Mouse (Mus musculus): ENCODE data around the gene Wrap73. TPM values are rescaled to one million over a fixed set of nuclear protein-coding genes. Genes with fewer than 3 reads are reported as not detected.
A peak's percentile ranks its signal among the peaks of the same experiment; 100 is the strongest.

Gene Wrap73
- polyA plus RNA-seq, 1 experiment from 2014 or later: 41.9 TPM

DNA sequence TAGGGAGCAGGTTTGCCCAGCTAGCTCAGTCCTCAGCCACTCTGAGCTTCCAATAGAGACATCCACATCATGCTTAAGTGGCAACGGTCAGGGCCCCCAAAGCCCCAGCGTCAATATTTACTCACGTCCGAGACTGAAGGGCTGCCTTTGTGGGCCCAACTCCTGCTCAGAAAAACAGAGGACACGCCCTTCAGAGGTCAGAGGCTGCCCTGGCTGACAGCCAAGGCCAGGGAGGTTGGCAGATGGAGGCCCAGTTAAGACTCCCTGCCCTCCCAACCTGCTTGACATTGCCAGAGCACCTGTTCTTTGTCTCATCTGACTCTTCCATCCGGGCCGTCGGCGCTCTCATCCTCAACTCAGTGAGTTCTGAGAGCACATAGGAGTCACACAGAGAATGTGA is 23.4 kb upstream of the Wrap73 start:
- no peak overlapping the region for H3K9ac ChIP-seq (replicated peaks)
- no peak overlapping the region for H3K4me2 ChIP-seq
- H3K4me3 ChIP-seq (replicated peaks): no peak overlapping the region
- no peak overlapping the region for H3K27ac ChIP-seq (replicated peaks)
- 73% methylated on average over 9 of the region's 9 CpGs for WGBS
- H3K27me3 ChIP-seq (replicated peaks): 0 out of 2 replicates have a peak, but pooled peaks cover 4% of the 10 kb centered on the region
- no peaks in the 10 kb centered on the region for H3K9me3 ChIP-seq (replicated peaks)
- ATAC-seq (ENCODE audit: low FRiP score): no peak
- H3K4me1 ChIP-seq: no peaks in the 10 kb centered on the region
- H3K36me3 ChIP-seq: no peaks in the 10 kb centered on the region

DNA sequence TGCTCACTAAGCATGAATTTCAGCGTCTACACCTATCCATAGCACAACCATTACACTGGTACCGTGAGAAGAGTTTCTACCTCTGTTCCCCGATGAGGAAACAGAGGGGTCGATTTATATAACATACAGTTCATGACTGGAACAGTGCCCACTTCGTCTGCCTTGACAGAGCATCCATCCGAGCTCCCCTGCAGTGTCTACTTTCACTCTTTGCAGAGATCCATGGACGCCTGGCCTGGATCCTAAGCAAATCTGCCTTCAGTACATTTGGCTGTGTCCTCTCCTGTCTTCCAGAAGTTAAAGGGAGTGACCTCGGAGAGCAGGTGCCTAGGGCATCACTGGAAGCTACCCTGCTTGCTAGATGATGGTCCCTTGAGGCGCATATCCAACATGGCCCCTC is 23.0 kb upstream of the Wrap73 start:
- no peak overlapping the region for H3K4me2 ChIP-seq
- H3K4me3 ChIP-seq (replicated peaks): no peak overlapping the region
- H3K9me3 ChIP-seq (replicated peaks): no peaks in the 10 kb centered on the region
- H3K4me1 ChIP-seq: no peaks in the 10 kb centered on the region
- no peak overlapping the region for H3K9ac ChIP-seq (replicated peaks)
- 87% methylated on average over 9 of the region's 9 CpGs for WGBS
- no peak overlapping the region for H3K27ac ChIP-seq (replicated peaks)
- no peaks in the 10 kb centered on the region for H3K36me3 ChIP-seq
- peaks cover 5% of the 10 kb centered on the region; the same call in 1 of the 2 replicates for H3K27me3 ChIP-seq (replicated peaks)
- no peak for ATAC-seq (ENCODE audit: low FRiP score)

DNA sequence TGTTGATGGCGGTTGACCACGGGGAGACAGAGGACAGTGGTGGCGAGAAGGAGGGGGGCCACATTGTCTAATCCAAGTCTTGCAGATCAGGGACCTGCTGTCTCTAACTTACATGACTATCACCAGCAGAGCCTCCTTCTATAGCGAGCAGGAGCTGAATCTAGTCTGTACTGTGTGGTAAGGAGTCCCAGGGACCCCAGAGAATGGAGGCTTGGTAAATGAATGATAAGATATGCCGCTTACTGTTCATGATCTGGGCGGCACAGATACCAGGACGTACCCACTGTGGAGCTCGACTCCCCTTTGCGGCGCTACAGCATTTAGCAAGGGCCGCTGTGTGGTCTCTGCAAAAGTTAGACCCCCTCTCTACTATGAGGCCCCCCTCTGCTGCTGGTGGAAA is 20.4 kb upstream of the Wrap73 start:
- ATAC-seq (ENCODE audit: low FRiP score): no peak
- Histone ChIP-seq H3K36me3 (no peaks in the 10 kb centered on the region), H3K27me3 (replicated peaks) (peaks cover 11% of the 10 kb centered on the region; the same call in 1 of the 2 replicates), H3K9ac (replicated peaks) (no peak overlapping the region), H3K4me3 (replicated peaks) (no peak overlapping the region), H3K9me3 (replicated peaks) (no peaks in the 10 kb centered on the region), H3K4me2 (no peak overlapping the region), H3K4me1 (no peaks in the 10 kb centered on the region), H3K27ac (replicated peaks) (no peak overlapping the region)
- WGBS: 79% methylated on average over 11 of the region's 11 CpGs

DNA sequence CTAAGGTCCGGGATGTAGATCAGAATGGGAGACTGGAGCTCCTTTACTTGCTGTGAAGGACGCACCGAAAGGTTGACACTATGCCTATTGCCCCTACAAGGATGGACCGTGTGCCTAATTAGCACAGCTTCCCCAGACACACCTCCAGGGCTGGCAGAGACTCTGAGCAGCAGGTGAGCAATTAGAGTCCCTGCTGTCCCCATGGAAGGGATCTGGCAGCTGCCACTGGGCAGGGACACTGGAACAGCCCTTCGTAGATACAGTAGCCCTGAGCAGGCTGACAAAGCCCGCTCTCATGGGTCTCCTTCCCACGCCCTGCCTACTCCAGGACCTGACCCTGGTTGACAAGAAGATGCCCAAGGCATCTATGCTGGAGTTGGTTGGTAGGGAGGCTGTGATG is 19.8 kb upstream of the Wrap73 start:
- ATAC-seq (ENCODE audit: low FRiP score): no peak
- Histone ChIP-seq H3K9me3 (replicated peaks) (no peaks in the 10 kb centered on the region), H3K4me2 (no peak overlapping the region), H3K4me1 (no peaks in the 10 kb centered on the region), H3K27ac (replicated peaks) (no peak overlapping the region), H3K36me3 (no peaks in the 10 kb centered on the region), H3K27me3 (replicated peaks) (peaks cover 12% of the 10 kb centered on the region; the same call in 1 of the 2 replicates), H3K4me3 (replicated peaks) (no peak overlapping the region), H3K9ac (replicated peaks) (no peak overlapping the region)
- WGBS: 67% methylated on average over 7 of the region's 7 CpGs

DNA sequence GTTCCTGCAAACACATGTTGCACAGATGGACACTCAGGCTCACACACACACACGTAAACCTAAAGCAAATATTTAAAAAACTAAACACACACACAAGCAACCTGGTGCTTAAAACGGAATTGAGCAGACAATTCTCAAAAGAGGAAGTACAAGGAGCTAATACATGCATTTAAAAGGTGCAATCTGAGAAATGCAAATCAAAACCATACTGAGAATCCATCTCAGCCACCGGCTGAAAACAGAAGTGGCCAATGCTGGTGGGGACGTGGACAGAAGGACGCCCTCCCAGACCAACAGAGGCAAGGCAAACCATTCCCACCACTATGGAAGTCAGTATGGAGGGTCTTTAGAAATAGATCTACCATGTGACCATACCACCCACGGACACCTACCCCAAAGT is 18.6 kb upstream of the Wrap73 start:
- no peak for ATAC-seq (ENCODE audit: low FRiP score)
- Histone ChIP-seq H3K36me3 (no peaks in the 10 kb centered on the region), H3K27me3 (replicated peaks) (peaks cover 12% of the 10 kb centered on the region; the same call in 1 of the 2 replicates), H3K4me2 (no peak overlapping the region), H3K9me3 (replicated peaks) (no peaks in the 10 kb centered on the region), H3K27ac (replicated peaks) (no peak overlapping the region), H3K4me3 (replicated peaks) (no peak overlapping the region), H3K4me1 (no peaks in the 10 kb centered on the region), H3K9ac (replicated peaks) (no peak overlapping the region)
- 85% methylated on average over 6 of the region's 6 CpGs for WGBS

DNA sequence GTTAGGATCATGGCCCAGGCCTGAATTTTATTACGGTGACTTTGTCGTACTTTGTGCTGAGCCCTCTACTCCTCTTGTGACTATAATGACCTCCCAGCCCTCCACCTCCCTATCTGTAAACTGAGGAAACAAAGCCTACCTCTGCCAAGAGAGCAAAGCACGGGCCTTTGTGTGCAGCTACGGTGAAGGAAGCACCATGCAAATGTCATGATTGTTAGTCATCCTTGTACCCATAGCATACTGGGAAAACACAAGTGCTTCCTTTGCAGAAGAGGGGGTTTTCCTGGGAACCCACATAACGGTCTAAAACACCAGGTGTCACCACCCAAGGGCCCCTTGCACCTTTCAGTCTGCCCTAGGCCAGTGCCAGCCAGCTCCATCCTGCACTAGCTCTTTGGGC is 17.0 kb upstream of the Wrap73 start:
- no peak overlapping the region for H3K9ac ChIP-seq (replicated peaks)
- H3K4me3 ChIP-seq (replicated peaks): no peak overlapping the region
- no peak for ATAC-seq (ENCODE audit: low FRiP score)
- no peaks in the 10 kb centered on the region for H3K9me3 ChIP-seq (replicated peaks)
- H3K4me1 ChIP-seq: no peaks in the 10 kb centered on the region
- no peak overlapping the region for H3K27ac ChIP-seq (replicated peaks)
- H3K36me3 ChIP-seq: no peaks in the 10 kb centered on the region
- H3K27me3 ChIP-seq (replicated peaks): peaks cover 12% of the 10 kb centered on the region; the same call in 1 of the 2 replicates
- no peak overlapping the region for H3K4me2 ChIP-seq
- WGBS: 64% methylated on average over 5 of the region's 5 CpGs

DNA sequence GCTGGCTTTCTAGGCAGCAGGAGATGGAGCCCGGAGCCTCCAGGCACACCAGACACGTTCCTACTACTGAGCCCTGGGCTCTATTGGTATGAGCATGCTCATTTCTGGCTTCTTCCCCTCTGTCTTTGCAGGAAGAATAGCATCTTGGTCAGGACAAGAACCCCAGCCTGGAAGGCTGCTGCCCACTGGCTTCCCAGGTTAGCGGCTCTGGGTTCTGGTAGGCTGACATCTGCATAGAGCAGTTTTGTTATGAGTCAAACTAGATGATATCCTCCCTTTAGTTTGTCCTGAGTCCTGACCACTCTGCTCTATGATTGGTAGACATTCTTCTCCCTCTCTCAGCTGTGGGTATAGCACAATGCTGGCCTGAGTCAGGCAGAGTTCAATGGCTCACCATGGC is 14.9 kb upstream of the Wrap73 start:
- peaks cover 12% of the 10 kb centered on the region; the same call in 1 of the 2 replicates for H3K27me3 ChIP-seq (replicated peaks)
- no peak overlapping the region for H3K27ac ChIP-seq (replicated peaks)
- no peaks in the 10 kb centered on the region for H3K36me3 ChIP-seq
- no peaks in the 10 kb centered on the region for H3K4me1 ChIP-seq
- no peak overlapping the region for H3K4me2 ChIP-seq
- no peak overlapping the region for H3K9ac ChIP-seq (replicated peaks)
- no peak overlapping the region for H3K4me3 ChIP-seq (replicated peaks)
- 77% methylated on average over 3 of the region's 3 CpGs for WGBS
- no peak for ATAC-seq (ENCODE audit: low FRiP score)
- no peaks in the 10 kb centered on the region for H3K9me3 ChIP-seq (replicated peaks)

DNA sequence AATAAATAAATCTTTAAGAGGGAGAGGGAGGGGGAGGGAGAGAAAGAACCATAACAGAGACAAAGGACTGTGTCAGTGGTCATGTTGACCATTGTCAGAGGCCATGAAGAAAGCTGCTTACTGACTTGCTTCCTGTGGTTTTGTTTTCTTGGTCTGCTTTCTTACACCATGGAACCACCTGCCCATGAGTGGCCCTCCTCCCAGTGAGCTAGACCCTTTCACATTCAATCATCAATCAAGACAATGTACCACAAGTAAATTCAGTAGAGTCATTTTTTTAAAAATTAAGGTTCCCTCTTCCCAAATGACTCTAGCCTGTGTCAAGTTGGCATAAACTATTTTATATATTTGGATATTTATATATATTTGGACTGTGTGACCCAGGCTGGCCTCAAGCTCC is 12.2 kb upstream of the Wrap73 start:
- Histone ChIP-seq H3K9me3 (replicated peaks) (no peaks in the 10 kb centered on the region), H3K4me2 (no peak overlapping the region), H3K36me3 (no peaks in the 10 kb centered on the region), H3K9ac (replicated peaks) (no peak overlapping the region), H3K27ac (replicated peaks) (no peak overlapping the region), H3K27me3 (replicated peaks) (peaks cover 25% of the 10 kb centered on the region), H3K4me3 (replicated peaks) (no peak overlapping the region), H3K4me1 (no peaks in the 10 kb centered on the region)
- no peak for ATAC-seq (ENCODE audit: low FRiP score)

DNA sequence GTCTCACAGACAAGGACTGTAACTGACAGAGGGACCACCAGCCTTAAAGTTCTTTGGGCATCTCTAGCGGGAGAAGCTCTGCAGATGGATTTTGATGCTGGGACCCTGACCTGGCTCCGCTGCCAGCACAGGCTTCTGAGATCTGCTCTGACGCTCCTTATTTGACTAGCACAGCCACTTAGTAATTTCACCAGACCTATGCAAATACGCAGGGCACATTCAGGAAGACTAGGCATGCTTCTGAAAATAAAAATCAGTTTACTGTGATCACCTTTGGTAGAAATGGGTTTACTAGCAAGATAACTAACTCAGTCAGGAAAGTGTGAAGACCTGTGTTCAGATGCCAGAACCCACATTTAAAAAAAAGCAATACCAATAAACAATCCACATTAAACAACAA is 10.3 kb upstream of the Wrap73 start:
- 86% methylated on average over 4 of the region's 4 CpGs for WGBS
- no peak overlapping the region for H3K4me2 ChIP-seq
- H3K27ac ChIP-seq (replicated peaks): no peak overlapping the region
- H3K9ac ChIP-seq (replicated peaks): no peak overlapping the region
- no peak for ATAC-seq (ENCODE audit: low FRiP score)
- no peaks in the 10 kb centered on the region for H3K4me1 ChIP-seq
- no peaks in the 10 kb centered on the region for H3K36me3 ChIP-seq
- H3K27me3 ChIP-seq (replicated peaks): peaks cover 38% of the 10 kb centered on the region
- H3K9me3 ChIP-seq (replicated peaks): no peaks in the 10 kb centered on the region
- H3K4me3 ChIP-seq (replicated peaks): no peak overlapping the region

DNA sequence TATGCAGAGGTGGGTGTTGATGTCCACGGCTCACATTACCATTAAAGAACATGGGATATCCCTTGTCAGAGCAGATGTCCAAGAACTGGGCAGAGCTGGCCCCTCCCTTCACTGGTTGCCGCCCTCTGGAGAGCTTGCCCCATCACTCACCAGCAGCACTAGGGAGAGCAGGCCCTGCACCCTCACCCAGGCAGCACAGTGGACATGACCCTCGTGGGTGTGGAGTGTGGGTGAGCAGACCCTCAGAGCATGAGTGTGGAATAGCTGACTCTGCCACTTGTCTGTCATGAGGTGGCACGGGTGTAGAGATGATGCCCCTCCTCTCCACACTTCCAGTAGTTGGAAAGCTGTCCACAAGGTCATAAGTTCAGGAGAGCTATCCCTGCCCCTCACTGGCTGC is 7.4 kb upstream of the Wrap73 start:
- H3K36me3 ChIP-seq: no peaks in the 10 kb centered on the region
- no peaks in the 10 kb centered on the region for H3K9me3 ChIP-seq (replicated peaks)
- ATAC-seq (ENCODE audit: low FRiP score): no peak
- no peak overlapping the region for H3K9ac ChIP-seq (replicated peaks)
- no peak overlapping the region for H3K27ac ChIP-seq (replicated peaks)
- H3K4me3 ChIP-seq (replicated peaks): no peak overlapping the region
- WGBS: 56% methylated on average over 4 of the region's 4 CpGs
- H3K27me3 ChIP-seq (replicated peaks): peaks cover 65% of the 10 kb centered on the region
- H3K4me1 ChIP-seq: peaks cover 8% of the 10 kb centered on the region
- H3K4me2 ChIP-seq: no peak overlapping the region

DNA sequence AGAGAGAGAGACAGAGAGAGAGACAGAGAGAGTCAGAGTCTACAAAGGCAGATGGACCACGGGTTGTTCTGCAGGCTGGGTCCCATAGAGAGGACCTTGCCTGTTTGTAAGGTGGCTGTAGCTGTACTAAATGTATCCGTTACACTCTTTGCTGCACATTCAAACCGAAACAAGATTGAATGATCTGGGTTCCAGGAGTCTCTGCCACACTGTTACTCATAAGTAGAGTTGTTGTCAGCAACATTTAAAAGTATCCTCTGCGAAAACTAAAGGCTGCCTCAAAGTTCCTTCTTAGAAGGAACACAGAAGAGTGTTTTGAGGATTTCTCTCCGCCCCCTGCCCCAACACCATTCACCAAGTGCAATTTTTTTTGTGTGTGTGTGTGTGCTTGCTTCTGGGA is 5.0 kb upstream of the Wrap73 start:
- peaks cover 74% of the 10 kb centered on the region for H3K27me3 ChIP-seq (replicated peaks)

DNA sequence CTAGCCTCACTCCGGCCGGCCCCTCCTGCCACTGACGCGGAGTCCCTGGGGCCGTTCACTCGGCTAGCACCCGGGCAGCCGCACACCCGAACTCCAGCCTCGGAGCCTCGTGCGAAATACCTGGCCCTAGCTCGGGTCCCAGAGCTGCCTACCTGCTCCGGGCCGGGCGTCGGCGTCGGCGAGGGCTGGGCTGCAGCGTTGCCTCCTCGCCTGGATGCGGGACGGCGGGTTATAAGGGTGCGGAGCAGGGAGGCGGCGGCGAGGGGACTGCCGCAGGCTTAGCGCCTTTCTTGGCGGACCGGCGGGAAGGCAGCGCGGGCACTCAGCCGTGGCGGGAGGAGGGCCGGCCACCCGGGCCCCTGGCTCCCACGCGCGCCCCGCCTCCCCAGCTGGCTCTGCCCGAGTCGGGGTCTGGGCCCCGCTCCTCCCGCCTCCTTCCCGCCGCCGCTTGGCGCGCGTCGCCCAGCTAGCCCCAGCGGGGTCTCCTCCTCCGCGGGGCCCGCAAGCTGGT is 2.4 kb upstream of the Wrap73 start:
- ATAC-seq (ENCODE audit: low FRiP score): no peak
- Histone ChIP-seq H3K27ac (replicated peaks) (no peak overlapping the region), H3K4me2 (peak overlapping the region; percentile 94), H3K4me3 (replicated peaks) (peak overlapping the region; percentile 43), H3K9me3 (replicated peaks) (no peaks in the 10 kb centered on the region), H3K27me3 (replicated peaks) (peaks cover 61% of the 10 kb centered on the region), H3K9ac (replicated peaks) (peak overlapping the region; percentile 44), H3K36me3 (no peaks in the 10 kb centered on the region), H3K4me1 (peaks cover 40% of the 10 kb centered on the region)
- 0% methylated on average over 44 of the region's 59 CpGs for WGBS

More for the DNA sequence above, 5.0 kb upstream of the Wrap73 start:
- WGBS: 67% methylated on average over 5 of the region's 5 CpGs
- Histone ChIP-seq H3K36me3 (no peaks in the 10 kb centered on the region), H3K9me3 (replicated peaks) (no peaks in the 10 kb centered on the region), H3K4me1 (peaks cover 28% of the 10 kb centered on the region), H3K27ac (replicated peaks) (no peak overlapping the region), H3K4me2 (no peak overlapping the region), H3K4me3 (replicated peaks) (no peak overlapping the region), H3K9ac (replicated peaks) (no peak overlapping the region)
- ATAC-seq (ENCODE audit: low FRiP score): no peak

DNA sequence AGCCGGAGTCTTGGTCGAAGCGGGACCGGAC is 2.2 kb upstream of the Wrap73 start, which contains the start of gene Trp73:
Gene Trp73 (minus strand): TSS at position 27 of the 31 bp plus-strand sequence.
- Histone ChIP-seq H3K27ac (replicated peaks) (no peak within 1 kb of the TSS), H3K9me3 (replicated peaks) (no peaks in the 10 kb centered on the region), H3K36me3 (no peaks in the 10 kb centered on the region), H3K9ac (replicated peaks) (peak within 1 kb of the TSS; percentile 44), H3K4me2 (peak within 1 kb of the TSS; percentile 94), H3K4me3 (replicated peaks) (peak within 1 kb of the TSS; percentile 43), H3K4me1 (peaks cover 40% of the 10 kb centered on the region), H3K27me3 (replicated peaks) (peaks cover 58% of the 10 kb centered on the region)
- no peak for ATAC-seq (ENCODE audit: low FRiP score)
- WGBS: 0% methylated on average over 4 of the region's 4 CpGs

Measured in neural tube, embryonic 15.5 days (tissue).